Mouse (Mus musculus) midbrain, embryonic 11.5 days (tissue): ENCODE measurements around the gene Susd4. TPM values are rescaled to one million over a fixed set of nuclear protein-coding genes. Genes with fewer than 3 reads are reported as not detected.
A peak's percentile ranks its signal among the peaks of the same experiment; 100 is the strongest.

Experiments
- ATAC-seq: fragments of 200-750 bp; cut with Nextera tagmentation; 2 replicates; pipeline ENCODE4 v1.8.0; 2017; ENCODE audit warnings: moderate TSS enrichment, moderate library complexity; ENCODE audit not compliant: low FRiP score
- DNase-seq: peaks from one replicate; pipeline ENCODE4 v3.0.0; 2015; ENCODE audit warnings: low spot score; ENCODE audit errors: missing footprints
- H3K27ac ChIP-seq: fragments of 300-500 bp; sonication (generic); 2 replicates; pipeline ENCODE4 v1.5.1; 2014; ENCODE audit warnings: low read depth, low read length
- H3K27me3 ChIP-seq: fragments of 300-500 bp; sonication (generic); 2 replicates; pipeline ENCODE4 v1.6.1; 2014; ENCODE audit warnings: mild to moderate bottlenecking, low read length, moderate library complexity, mixed read lengths; ENCODE audit not compliant: control insufficient read depth, insufficient read depth
- H3K36me3 ChIP-seq: fragments of 300-500 bp; sonication (generic); 2 replicates; pipeline ENCODE4 v1.6.1; 2014; ENCODE audit warnings: mild to moderate bottlenecking, low read length, moderate library complexity, mixed read lengths; ENCODE audit not compliant: control insufficient read depth, insufficient read depth
- H3K4me1 ChIP-seq: fragments of 300-500 bp; sonication (generic); 2 replicates; pipeline ENCODE4 v1.6.1; 2014; ENCODE audit warnings: low read length; ENCODE audit not compliant: control insufficient read depth, insufficient read depth
- H3K4me2 ChIP-seq: fragments of 300-500 bp; sonication (generic); 2 replicates; pipeline ENCODE4 v1.6.1; 2014; ENCODE audit warnings: mild to moderate bottlenecking, moderate library complexity
- H3K4me3 ChIP-seq: fragments of 300-500 bp; sonication (generic); 2 replicates; pipeline ENCODE4 v1.5.1; 2014; ENCODE audit warnings: low read depth, low read length
- H3K9ac ChIP-seq: fragments of 300-500 bp; sonication (generic); 2 replicates; pipeline ENCODE4 v1.6.1; 2014; ENCODE audit warnings: low read length
- H3K9me3 ChIP-seq: fragments of 300-500 bp; sonication (generic); 2 replicates; pipeline ENCODE4 v1.6.1; 2016; ENCODE audit warnings: low read length; ENCODE audit not compliant: control insufficient read depth
- WGBS: fragments of 180-500 bp; shearing (Covaris S2); extraction: QIAGEN DNeasy Blood & Tissue Kit; methylation state at CpG from one replicate; pipeline ENCODE4 v1.1.7; 2014; 5-methylcytosine and 5-hydroxymethylcytosine counted together
- polyA plus RNA-seq: library from polyadenylated mRNA; unstranded; fragments of >200 nt; fragmentation: Nextera tagmentation; extraction: Ambion mirVana; gene quantifications from 2 replicates; pipeline ENCODE4 v1.2.1, GENCODE M21; 2014

The Susd4 gene
- polyA plus RNA-seq, 1 experiment from 2014 or later: 23.0 TPM

DNA sequence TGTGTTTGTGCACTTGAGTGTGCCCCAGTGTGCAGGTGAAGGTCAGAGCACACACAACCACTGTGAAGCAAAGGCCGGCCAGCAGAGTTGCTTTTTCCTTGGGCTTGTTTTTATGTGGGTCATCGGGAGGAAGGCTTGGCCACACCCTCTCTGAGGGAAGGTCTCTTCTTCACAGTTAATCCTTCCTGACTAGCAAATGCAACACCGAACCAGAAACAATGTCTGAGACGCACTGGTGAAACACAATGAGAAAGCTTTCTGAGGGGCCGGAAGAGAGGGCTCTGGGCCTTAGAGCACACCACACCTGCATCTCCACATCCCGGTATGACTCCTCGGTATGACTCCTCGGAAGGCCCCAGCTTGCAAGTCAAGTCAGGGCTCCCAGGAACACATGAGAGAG is 12.4 kb upstream of the Susd4 start:
- H3K4me1 ChIP-seq: no peaks in the 10 kb centered on the region
- DNase-seq (no peak), ATAC-seq (no peak)
- no peaks in the 10 kb centered on the region for H3K27me3 ChIP-seq
- H3K36me3 ChIP-seq: no peaks in the 10 kb centered on the region
- no peaks in the 10 kb centered on the region for H3K9me3 ChIP-seq
- 60% methylated on average over 8 of the region's 8 CpGs for WGBS
- H3K27ac ChIP-seq: no peak overlapping the region
- H3K9ac ChIP-seq: no peak overlapping the region
- H3K4me3 ChIP-seq: no peak overlapping the region
- H3K4me2 ChIP-seq: no peak overlapping the region

DNA sequence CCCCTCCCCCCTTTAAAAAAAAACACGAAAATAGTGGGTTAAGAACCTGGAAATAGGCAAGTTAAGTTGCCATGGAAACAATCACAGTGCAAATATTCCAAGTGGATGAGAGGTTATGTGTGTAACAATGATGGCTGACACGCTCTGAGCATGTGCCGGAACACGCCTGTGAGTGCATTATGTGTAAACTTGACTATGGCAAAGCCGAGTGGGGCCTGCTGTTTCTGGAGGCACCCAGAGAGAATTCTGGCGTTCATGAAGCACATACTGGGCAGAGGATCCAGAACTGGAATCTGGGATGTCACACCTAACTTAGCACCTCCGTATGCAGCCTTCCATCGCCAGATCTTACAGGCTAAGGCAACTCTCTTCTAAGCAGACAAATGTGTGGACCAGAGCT is 10.0 kb upstream of the Susd4 start:
- Histone ChIP-seq H3K9me3 (no peaks in the 10 kb centered on the region), H3K27me3 (no peaks in the 10 kb centered on the region), H3K36me3 (no peaks in the 10 kb centered on the region), H3K4me2 (no peak overlapping the region), H3K27ac (no peak overlapping the region), H3K4me3 (no peak overlapping the region), H3K9ac (no peak overlapping the region), H3K4me1 (no peaks in the 10 kb centered on the region)
- ATAC-seq: no peak
- 84% methylated on average over 8 of the region's 8 CpGs for WGBS
- no peak for DNase-seq

DNA sequence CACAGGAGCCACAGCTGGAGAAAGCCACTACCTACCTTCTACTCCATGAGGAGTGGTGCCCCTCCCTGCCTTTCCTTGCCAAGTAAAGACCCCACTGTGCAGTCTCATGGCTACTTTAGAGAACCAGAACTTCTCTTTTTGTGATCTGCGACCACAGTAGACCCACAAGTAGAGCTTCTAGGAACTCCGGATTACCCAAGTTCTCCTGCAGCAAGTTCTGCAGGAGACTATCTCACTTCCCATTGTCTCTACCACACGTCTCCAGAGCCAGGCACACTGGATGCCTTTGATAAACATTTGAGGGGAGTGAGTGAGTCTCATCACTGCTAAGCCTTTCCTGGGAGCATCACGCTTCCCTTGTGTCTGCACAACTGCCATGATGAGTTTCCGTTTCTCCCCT is 8.8 kb upstream of the Susd4 start:
- Histone ChIP-seq H3K36me3 (no peaks in the 10 kb centered on the region), H3K9me3 (no peaks in the 10 kb centered on the region), H3K4me1 (no peaks in the 10 kb centered on the region), H3K9ac (no peak overlapping the region), H3K27me3 (no peaks in the 10 kb centered on the region), H3K27ac (no peak overlapping the region), H3K4me3 (no peak overlapping the region), H3K4me2 (no peak overlapping the region)
- DNase-seq: no peak
- ATAC-seq: no peak
- WGBS: 80% methylated on average over 5 of the region's 5 CpGs

DNA sequence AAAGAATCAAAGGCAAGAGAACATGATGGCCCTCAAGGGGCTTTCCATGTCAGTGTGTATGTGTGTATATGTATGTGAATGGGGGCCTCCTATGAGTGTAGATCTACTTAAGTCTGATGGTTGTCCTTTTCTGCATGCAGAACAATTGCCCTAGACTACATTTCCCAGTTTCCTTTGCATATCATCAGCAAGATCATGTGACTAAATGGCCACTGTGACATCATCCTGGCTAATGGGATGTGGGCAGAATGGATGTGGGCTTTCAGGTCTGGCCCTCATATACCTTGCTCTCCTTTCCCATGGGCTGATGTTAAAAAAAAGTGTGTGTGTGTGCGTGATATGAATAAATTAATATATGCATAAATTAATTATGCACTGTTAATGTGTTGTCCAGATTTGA is 4.9 kb upstream of the Susd4 start:
- H3K9ac ChIP-seq: no peak overlapping the region
- H3K4me3 ChIP-seq: no peak overlapping the region
- DNase-seq (peak; percentile 61), ATAC-seq (no peak)
- H3K9me3 ChIP-seq: no peaks in the 10 kb centered on the region
- no peaks in the 10 kb centered on the region for H3K36me3 ChIP-seq
- WGBS: 93% methylated on average over 1 of the region's 1 CpGs
- no peaks in the 10 kb centered on the region; the same call in 1 of the 2 replicates for H3K27me3 ChIP-seq
- no peak overlapping the region for H3K27ac ChIP-seq
- H3K4me1 ChIP-seq: no peaks in the 10 kb centered on the region; the same call in 1 of the 2 replicates
- H3K4me2 ChIP-seq: no peak overlapping the region

DNA sequence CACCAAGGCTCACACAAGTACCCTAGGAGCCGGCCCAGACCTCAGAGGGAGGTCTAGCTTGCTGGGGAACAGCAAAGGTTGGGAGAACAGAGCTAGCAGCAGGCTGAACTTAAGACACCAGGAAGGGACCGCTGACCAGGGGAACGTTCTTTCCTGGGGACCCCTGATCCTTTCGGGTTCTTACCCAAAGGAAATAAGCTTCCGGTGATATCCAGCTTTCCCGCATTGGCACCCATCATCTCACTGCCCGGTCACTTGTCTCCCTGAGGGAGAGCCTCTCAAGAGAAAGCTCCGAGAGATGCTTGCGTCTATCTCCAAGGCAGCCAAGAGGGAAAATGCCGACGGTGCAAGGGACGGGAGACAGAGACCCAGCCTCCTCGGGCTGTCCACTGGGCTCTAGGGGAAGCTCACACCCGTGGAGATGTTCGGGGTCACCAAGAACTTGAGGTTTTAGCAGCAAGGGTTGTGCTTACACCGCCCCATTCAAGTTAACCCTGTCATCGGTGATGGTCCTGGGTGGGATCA is 407 bp upstream of the Susd4 start:
- ATAC-seq (no peak), DNase-seq (peak; percentile 90)
- WGBS: 7% methylated on average over 17 of the region's 17 CpGs
- Histone ChIP-seq H3K27ac (no peak overlapping the region), H3K27me3 (no peaks in the 10 kb centered on the region; the same call in 1 of the 2 replicates), H3K36me3 (no peaks in the 10 kb centered on the region), H3K4me1 (peaks cover 10% of the 10 kb centered on the region), H3K9ac (peak overlapping the region; percentile 72), H3K4me2 (peak overlapping the region; percentile 93), H3K9me3 (no peaks in the 10 kb centered on the region), H3K4me3 (peak overlapping the region; percentile 63)

DNA sequence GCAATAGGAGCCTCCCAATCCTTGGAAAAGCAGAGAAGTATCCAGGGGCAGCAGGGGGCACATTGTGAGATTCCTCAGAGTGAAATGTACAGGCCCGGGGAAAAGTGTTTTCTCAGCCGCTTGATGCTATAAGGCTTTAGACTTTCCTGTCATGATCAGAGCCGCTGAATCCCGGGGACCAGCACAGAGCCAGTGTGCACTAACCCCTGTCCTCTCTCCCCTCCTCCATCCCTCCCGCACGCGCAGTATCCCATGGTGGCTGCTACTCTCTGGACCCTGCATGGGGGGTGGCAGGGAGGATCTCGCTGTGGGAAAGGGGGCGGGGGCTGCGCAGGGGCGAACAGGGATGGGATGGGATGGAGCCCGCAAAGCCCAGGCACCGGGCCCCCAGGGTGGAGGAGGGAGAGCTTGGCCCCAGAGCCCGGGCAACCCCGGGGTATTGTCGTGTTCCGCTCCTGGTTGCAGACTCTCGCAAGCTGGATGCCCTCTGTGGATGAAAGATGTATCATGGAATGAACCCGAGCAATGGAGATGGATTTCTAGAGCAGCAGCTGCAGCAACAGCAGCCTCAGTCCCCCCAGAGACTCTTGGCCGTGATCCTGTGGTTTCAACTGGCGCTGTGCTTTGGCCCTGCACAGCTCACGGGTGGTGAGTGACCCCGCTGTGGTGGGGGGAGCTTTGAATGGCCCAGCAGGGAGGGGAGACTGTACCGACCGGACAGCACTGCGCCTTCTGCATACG is 1.1 kb downstream of the Susd4 start:
- Histone ChIP-seq H3K27ac (peak overlapping the region; percentile 59), H3K36me3 (no peaks in the 10 kb centered on the region), H3K27me3 (no peaks in the 10 kb centered on the region; the same call in 1 of the 2 replicates), H3K9ac (peak overlapping the region; percentile 72), H3K4me2 (peak overlapping the region; percentile 93), H3K9me3 (no peaks in the 10 kb centered on the region), H3K4me1 (peaks cover 10% of the 10 kb centered on the region), H3K4me3 (peak overlapping the region; percentile 63)
- DNase-seq (peak; percentile 96), ATAC-seq (peak; percentile 80)
- WGBS: under 1% methylated on average over 27 of the region's 27 CpGs

DNA sequence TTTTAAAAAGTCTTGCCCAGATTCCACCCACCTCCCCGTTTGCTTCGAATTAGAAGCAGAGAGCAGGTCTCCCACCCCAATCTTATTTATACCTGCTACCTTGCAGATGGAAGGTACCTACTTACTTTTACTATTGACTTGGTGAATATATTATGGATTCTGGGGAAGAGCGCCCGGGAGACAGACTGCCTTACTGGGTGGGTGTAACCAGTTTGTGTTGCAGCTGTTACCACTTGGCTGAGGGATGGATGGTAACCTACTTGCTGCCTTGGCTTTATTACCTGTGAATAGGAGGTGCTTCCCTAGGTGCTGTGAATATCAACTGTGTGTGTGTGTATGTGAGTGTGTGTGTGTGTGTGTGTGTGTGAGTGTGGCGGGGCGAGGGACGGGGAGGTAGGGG is 11.9 kb downstream of the Susd4 start:
- no peak overlapping the region for H3K9ac ChIP-seq
- ATAC-seq (no peak), DNase-seq (no peak)
- no peaks in the 10 kb centered on the region for H3K9me3 ChIP-seq
- WGBS: 95% methylated on average over 7 of the region's 7 CpGs
- no peak overlapping the region for H3K4me2 ChIP-seq
- no peak overlapping the region for H3K4me3 ChIP-seq
- no peaks in the 10 kb centered on the region for H3K4me1 ChIP-seq
- no peaks in the 10 kb centered on the region for H3K36me3 ChIP-seq
- H3K27me3 ChIP-seq: no peaks in the 10 kb centered on the region
- no peak overlapping the region for H3K27ac ChIP-seq

DNA sequence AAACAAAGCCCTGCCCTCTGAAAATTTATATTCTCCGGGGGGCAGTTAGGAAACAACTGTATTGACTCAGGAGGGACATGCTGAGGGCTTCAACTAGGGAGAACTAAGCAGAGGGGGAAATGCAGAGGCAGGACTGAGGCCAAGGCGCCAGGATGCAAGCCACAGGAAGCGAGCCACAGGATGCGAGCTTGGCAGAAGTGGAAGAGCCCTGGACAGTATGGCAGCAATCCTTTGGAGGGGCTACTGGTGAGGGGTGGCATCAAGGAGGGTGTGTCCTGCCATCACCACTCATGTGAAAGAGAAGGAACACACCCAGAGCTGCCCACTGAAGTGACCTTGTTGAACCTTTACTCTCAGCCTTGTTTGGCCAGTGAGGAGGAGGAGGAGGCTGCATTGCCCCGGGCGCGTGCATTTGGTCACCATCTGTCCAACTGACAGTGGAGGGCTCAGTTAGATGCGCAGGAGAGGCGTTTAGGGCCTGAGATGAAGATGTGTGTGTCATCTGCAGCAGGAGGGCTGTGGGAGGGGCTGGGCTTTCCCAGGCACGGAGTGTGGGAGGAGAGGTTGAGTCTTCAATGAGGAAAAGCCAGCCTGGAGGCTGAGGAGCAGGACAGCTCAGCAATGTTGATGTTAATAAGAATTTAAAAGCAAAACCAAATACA is 13.2 kb downstream of the Susd4 start:
- H3K27me3 ChIP-seq: no peaks in the 10 kb centered on the region
- H3K4me3 ChIP-seq: no peak overlapping the region
- H3K36me3 ChIP-seq: no peaks in the 10 kb centered on the region
- no peak overlapping the region for H3K4me2 ChIP-seq
- WGBS: 71% methylated on average over 10 of the region's 10 CpGs
- no peak for ATAC-seq
- no peak overlapping the region for H3K27ac ChIP-seq
- H3K9ac ChIP-seq: no peak overlapping the region
- DNase-seq: no peak
- H3K9me3 ChIP-seq: no peaks in the 10 kb centered on the region
- no peaks in the 10 kb centered on the region for H3K4me1 ChIP-seq

DNA sequence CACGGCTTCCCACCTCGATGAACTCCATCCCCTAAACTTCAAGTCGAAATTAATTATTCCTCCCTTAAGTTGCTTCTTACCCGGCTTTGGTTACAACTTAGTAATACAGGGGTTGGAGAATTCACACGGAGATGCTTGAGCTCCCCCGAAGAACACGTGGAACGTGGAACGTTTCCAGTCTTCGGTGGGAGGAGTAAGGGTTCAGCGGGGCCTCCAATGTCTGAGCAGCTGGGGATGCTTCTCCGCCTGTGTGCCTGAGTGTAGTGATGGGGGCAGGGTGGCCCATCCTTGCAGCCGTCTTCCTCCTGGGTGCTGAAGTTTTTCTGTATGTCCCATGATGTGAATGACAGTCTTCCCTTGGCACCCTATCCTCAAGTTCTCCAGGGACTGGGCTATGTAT is 14.6 kb downstream of the Susd4 start:
- 81% methylated on average over 13 of the region's 13 CpGs for WGBS

More for the DNA sequence above, 14.6 kb downstream of the Susd4 start:
- no peak overlapping the region for H3K27ac ChIP-seq
- no peaks in the 10 kb centered on the region for H3K9me3 ChIP-seq
- ATAC-seq (no peak), DNase-seq (no peak)
- H3K4me1 ChIP-seq: no peaks in the 10 kb centered on the region
- no peak overlapping the region for H3K4me3 ChIP-seq
- H3K9ac ChIP-seq: no peak overlapping the region
- H3K27me3 ChIP-seq: no peaks in the 10 kb centered on the region
- no peaks in the 10 kb centered on the region for H3K36me3 ChIP-seq
- no peak overlapping the region for H3K4me2 ChIP-seq
